Mouse (Mus musculus) MEL (cell line): ENCODE data around the gene Glod4.

Experiments
- BHLHE40 ChIP-seq: IDR thresholded peaks from 2 replicates; pipeline ENCODE4 v1.6.1; 2012; ENCODE audit warnings: low read depth, mild to moderate bottlenecking, inconsistent platforms, low read length, improper control_type of control experiment, borderline replicate concordance
- CTCF ChIP-seq, 3 experiments: IDR thresholded peaks in 2 of 3; conservative IDR thresholded peaks in 1 of 3; 2 replicates each; pipeline ENCODE4 v1.5.1; 2011 to 2012; ENCODE audit warnings: low read length in 3 of 3, low read depth in 2 of 3, mild to moderate bottlenecking in 2 of 3, improper control_type of control experiment in 1 of 3, inconsistent platforms in 1 of 3, mixed read lengths in 1 of 3, moderate library complexity in 1 of 3; ENCODE audit not compliant: control insufficient read depth in 1 of 3, insufficient read depth in 1 of 3, poor library complexity in 1 of 3, severe bottlenecking in 1 of 3
- ETS1 ChIP-seq: IDR thresholded peaks from 2 replicates; pipeline ENCODE4 v1.6.1; 2012; ENCODE audit warnings: low read depth, mild to moderate bottlenecking, inconsistent platforms, low read length, improper control_type of control experiment, moderate library complexity
- POLR2A ChIP-seq, 2 experiments: IDR thresholded peaks; 2 replicates each; pipeline ENCODE4 v1.6.1; 2011 to 2012; ENCODE audit warnings: low read length in 2 of 2, mild to moderate bottlenecking in 2 of 2, control low read depth in 1 of 2, improper control_type of control experiment in 1 of 2, low read depth in 1 of 2, moderate library complexity in 1 of 2; ENCODE audit not compliant: control insufficient read depth in 1 of 2, insufficient read depth in 1 of 2, poor library complexity in 1 of 2
- RAD21 ChIP-seq: IDR thresholded peaks from 2 replicates; pipeline ENCODE4 v1.6.1; 2011; ENCODE audit warnings: mild to moderate bottlenecking, low read depth, low read length, improper control_type of control experiment
- ZMIZ1 ChIP-seq: IDR thresholded peaks from 2 replicates; pipeline ENCODE4 v1.6.1; 2012; ENCODE audit warnings: low read depth, mild to moderate bottlenecking, inconsistent platforms, low read length, improper control_type of control experiment, moderate library complexity

- TF ChIP-seq POLR2A (IDR thresholded peaks at IDR 0.05; ENCODE audit: control insufficient read depth in 1 of 2, insufficient read depth in 1 of 2, low read depth in 1 of 2, low read length in 2 of 2, poor library complexity in 1 of 2): no peak
- TF ChIP-seq BHLHE40: no peak
- TF ChIP-seq CTCF (IDR thresholded peaks at IDR 0.05 in 2 of 3, conservative IDR thresholded peaks at IDR 0.05 in 1 of 3; ENCODE audit: control insufficient read depth in 1 of 3, insufficient read depth in 1 of 3, low read depth in 2 of 3, low read length in 3 of 3, poor library complexity in 1 of 3, severe bottlenecking in 1 of 3): no peak
- no peak for TF ChIP-seq ETS1
- TF ChIP-seq ZMIZ1: no peak
- no peak for TF ChIP-seq RAD21
Measured at GRCm38 (mm10) chr11:76239750-76240149, 3.8 kb downstream of the Glod4 start.
